Mouse (Mus musculus): Measurements from ENCODE around the gene Zfp946. TPM values are rescaled to one million over a fixed set of nuclear protein-coding genes. Genes with fewer than 3 reads are reported as not detected.
A peak's percentile ranks its signal among the peaks of the same experiment; 100 is the strongest.

Zfp946 gene
- polyA plus RNA-seq (2012; rRNA removed), result 2.2 and 2.3 TPM in 2 replicates

DNA sequence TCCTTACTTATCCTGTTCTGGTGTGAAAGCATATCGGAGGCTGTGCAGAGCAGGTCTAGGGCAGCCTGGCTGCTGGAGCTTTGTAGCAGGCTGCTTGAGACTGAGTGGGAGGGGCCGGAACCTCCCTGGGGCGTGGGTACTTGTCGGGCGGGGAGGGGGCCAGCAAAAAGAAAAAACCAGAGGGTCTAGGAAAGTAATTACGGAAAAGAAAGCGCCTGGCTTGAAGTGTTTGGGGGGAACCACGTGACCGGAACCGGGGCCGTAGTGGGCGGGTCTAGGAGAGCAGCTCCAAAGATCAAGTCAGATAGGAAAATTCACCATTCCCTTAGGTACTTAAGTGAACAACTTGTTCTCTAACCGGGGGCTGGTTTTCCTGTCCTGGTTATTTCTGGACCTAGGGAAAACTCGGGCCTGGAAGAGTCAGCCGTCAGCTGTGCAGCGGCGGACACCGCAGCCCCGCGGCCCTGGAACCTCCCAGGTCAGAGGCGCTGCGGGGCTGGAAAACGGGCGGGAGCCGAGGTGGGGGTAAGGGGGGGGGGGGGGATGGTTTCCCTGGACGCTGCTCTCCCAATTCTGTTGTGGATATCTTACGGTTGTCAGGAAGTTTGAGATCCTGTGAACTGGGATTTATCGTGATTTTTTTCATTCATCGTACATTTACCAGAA lies at the start of gene Zfp946:
Gene Zfp946, plus strand, starts transcription at position 271 of the 666 bp plus-strand sequence.
- Histone ChIP-seq H3K4me3 (replicated peaks; ENCODE audit: extremely low read depth, low read depth, low read length) (peak within 1 kb of the TSS; percentile 87), H3K4me1 (ENCODE audit: control insufficient read depth, insufficient read depth, low read length) (no peaks in the 10 kb centered on the region; the same call in 1 of the 2 replicates)
- DNase-seq, result peak; percentile 85
- under 1% methylated on average over 29 of the region's 29 CpGs for WGBS
- TF ChIP-seq POLR2A (IDR thresholded peaks at IDR 0.05; ENCODE audit: borderline replicate concordance, extremely low read depth, low read depth, low read length), result no peak
- TF ChIP-seq CTCF (IDR thresholded peaks at IDR 0.05; ENCODE audit: insufficient read depth, low read length), result no peak

DNA sequence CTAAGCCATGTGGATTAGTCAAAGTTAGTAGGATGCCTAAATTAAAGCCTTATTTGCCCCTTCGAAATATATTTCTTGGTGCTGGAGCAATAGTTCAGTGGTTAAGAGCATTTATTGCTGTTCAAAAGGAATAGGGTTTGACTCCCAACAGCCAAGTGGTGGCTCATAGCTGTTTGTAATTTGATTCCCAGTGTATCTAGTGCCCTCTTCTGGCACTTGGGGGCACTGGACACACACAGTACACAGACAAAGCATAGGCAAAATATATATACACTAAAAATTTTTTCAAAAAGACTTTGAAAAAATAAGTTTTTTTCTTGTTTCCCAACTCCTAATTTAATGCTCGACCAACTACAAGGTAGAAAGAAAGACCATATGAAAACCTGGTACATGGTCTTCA lies 13.3 kb upstream of the Zfp946 start:
- H3K4me1 ChIP-seq (ENCODE audit: control insufficient read depth, insufficient read depth, low read length), result no peaks in the 10 kb centered on the region
- 63% methylated on average over 2 of the region's 2 CpGs for WGBS
- no peak for DNase-seq
- no peak overlapping the region for H3K4me3 ChIP-seq (replicated peaks; ENCODE audit: extremely low read depth, low read depth, low read length)
- 0 out of 2 replicates have a peak, but pooled peaks have one; percentile 12 for TF ChIP-seq CTCF (IDR thresholded peaks at IDR 0.05; ENCODE audit: insufficient read depth, low read length)
- TF ChIP-seq POLR2A (IDR thresholded peaks at IDR 0.05; ENCODE audit: borderline replicate concordance, extremely low read depth, low read depth, low read length), result no peak

DNA sequence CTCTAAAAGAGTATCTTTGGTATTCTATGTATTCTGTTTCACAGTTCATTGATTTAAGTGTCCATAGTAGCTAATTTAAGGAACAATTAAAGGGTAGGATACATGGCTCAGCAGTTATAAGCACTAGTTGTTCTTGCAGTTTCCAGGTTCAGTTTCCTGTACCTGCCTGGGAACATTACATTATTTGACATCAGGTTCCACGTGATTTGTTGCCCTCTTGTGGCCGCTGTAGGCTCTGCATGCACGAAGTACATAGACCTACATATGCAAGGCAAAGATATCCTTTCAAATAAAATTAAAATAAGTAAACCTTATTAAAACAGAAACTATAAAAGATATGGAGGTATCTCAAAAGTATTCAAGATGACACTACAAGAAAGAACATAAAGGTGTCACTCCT lies 6.5 kb upstream of the Zfp946 start:
- peak; percentile 60 for DNase-seq
- no peak for TF ChIP-seq POLR2A (IDR thresholded peaks at IDR 0.05; ENCODE audit: borderline replicate concordance, extremely low read depth, low read depth, low read length)
- TF ChIP-seq CTCF (IDR thresholded peaks at IDR 0.05; ENCODE audit: insufficient read depth, low read length), result peak; percentile 65
- WGBS, result 2% methylated on average over 3 of the region's 3 CpGs

DNA sequence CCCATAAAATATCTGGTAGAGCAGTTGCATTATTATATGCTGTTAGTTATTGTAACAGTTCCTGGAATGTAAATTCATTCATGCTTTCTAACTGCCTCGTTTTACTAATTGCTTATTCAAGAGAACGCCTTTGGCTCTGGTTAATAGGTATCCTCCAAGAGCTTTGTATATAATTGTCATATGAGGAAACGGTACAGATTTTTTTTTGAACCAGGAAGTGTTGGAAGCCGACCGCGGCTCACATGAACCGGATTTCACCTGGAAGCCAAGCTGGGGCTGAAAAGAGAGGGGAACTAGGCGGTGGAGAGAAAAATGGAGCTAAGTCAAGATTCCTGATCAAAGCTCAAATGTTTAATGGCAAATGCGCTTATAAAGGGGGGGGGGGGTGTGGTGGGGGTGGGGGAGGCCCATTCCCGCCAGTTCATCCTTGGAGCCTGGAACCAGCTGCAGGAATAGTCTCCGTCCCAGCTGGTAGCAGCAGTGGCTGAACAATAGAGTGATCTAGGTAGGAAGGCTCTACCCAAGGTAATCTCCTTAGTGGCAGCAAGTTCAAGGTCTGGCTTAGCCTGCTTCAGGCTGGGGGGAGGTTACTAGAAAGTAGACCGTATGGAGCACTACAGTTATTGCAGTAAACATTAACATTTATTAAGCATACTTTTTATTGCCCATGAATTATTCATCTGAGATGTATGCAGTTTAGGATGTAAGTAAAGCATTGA lies 773 bp downstream of the Zfp946 start:
- H3K4me1 ChIP-seq (ENCODE audit: control insufficient read depth, insufficient read depth, low read length), result no peaks in the 10 kb centered on the region; the same call in 1 of the 2 replicates
- TF ChIP-seq CTCF (IDR thresholded peaks at IDR 0.05; ENCODE audit: insufficient read depth, low read length) (no peak), POLR2A (IDR thresholded peaks at IDR 0.05; ENCODE audit: borderline replicate concordance, extremely low read depth, low read depth, low read length) (no peak)
- no peak for DNase-seq
- WGBS, result 6% methylated on average over 12 of the region's 12 CpGs
- peak overlapping the region; percentile 61 for H3K4me3 ChIP-seq (replicated peaks; ENCODE audit: extremely low read depth, low read depth, low read length)

More for the DNA sequence above, 6.5 kb upstream of the Zfp946 start:
- H3K4me3 ChIP-seq (replicated peaks; ENCODE audit: extremely low read depth, low read depth, low read length), result no peak overlapping the region
- H3K4me1 ChIP-seq (ENCODE audit: control insufficient read depth, insufficient read depth, low read length), result no peaks in the 10 kb centered on the region

DNA sequence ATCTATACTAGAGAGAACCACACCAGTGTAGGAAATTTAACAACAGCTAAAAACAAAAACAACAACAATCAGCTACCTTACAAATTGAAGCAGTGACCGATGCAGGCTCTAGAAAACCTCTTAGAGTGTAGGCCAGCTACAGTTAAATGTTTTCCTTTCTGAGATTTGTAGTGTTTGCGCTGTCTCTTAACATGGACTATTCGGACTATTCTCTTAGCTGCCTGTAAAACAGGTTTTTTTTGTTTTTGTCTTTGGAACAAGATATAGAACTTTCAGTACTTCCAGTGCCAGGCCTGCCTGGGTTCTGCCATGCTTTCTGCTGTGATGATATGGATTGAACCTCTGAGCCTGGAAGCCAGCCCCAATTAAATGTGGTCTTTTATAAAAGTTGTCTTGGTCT lies 23.7 kb downstream of the Zfp946 start:
- Histone ChIP-seq H3K4me1 (ENCODE audit: control insufficient read depth, insufficient read depth, low read length) (no peaks in the 10 kb centered on the region), H3K4me3 (replicated peaks; ENCODE audit: extremely low read depth, low read depth, low read length) (no peak overlapping the region)
- no peak for DNase-seq
- WGBS, result 70% methylated on average over 3 of the region's 3 CpGs
- TF ChIP-seq CTCF (IDR thresholded peaks at IDR 0.05; ENCODE audit: insufficient read depth, low read length), result no peak
- no peak for TF ChIP-seq POLR2A (IDR thresholded peaks at IDR 0.05; ENCODE audit: borderline replicate concordance, extremely low read depth, low read depth, low read length)

DNA sequence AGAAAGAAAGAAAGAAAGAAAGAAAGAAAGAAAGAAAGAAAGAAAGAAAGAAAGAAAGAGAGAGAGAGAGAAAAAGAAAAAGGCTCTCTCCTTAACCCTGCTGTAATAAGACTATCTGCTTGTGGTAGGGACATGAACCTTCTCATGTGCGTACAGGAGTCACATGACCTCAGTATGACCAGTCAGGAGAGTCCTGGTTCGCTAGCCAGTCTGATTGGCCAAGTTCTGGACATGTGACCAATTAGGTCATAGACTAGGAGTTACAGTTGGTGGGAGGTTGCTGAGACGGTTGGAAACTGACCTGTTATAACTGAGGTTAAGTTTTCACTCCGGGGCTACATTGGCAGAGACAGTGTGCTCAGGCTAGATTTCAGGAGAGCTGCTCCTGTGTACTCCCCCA lies 73.1 kb downstream of the Zfp946 start:
- TF ChIP-seq POLR2A (IDR thresholded peaks at IDR 0.05; ENCODE audit: borderline replicate concordance, extremely low read depth, low read depth, low read length) (no peak), CTCF (IDR thresholded peaks at IDR 0.05; ENCODE audit: insufficient read depth, low read length) (no peak)
- no peak overlapping the region for H3K4me3 ChIP-seq (replicated peaks; ENCODE audit: extremely low read depth, low read depth, low read length)
- no peak for DNase-seq
- no peaks in the 10 kb centered on the region for H3K4me1 ChIP-seq (ENCODE audit: control insufficient read depth, insufficient read depth, low read length)
- 67% methylated on average over 4 of the region's 4 CpGs for WGBS

Other genes starting within 250 kb of the Zfp946 start
- 0.19 and 0.44 TPM in 2 replicates for gene Zfp994, start 198.6 kb upstream of the Zfp946 start, polyA plus RNA-seq (2012; rRNA removed)
- gene CT030661.1, start 109.4 kb upstream of the Zfp946 start, polyA plus RNA-seq (2012; rRNA removed), result 0.57 and 0.86 TPM in 2 replicates
- gene Zfp944, start 62.8 kb upstream of the Zfp946 start, polyA plus RNA-seq (2012; rRNA removed), result 1.9 and 2.2 TPM in 2 replicates
- 0.80 and 1.1 TPM in 2 replicates for gene Zfp758, start 62.8 kb upstream of the Zfp946 start, polyA plus RNA-seq (2012; rRNA removed)
- not detected in 2 replicates for gene Vmn2r111, start 149.3 kb downstream of the Zfp946 start, polyA plus RNA-seq (2012; rRNA removed)
- gene Vmn2r112, start 176.7 kb downstream of the Zfp946 start, polyA plus RNA-seq (2012; rRNA removed), result not detected in 2 replicates

Data from lung, adult 2 months (tissue).